Mouse (Mus musculus) right cerebral cortex, adult 18-20 months (tissue): Measurements from ENCODE around the gene Cdc25a.

Experiments
- DNase-seq: peaks from one replicate; pipeline ENCODE4 v3.0.0; 2022; ENCODE audit warnings: mixed read lengths

Cdc25a gene

GRCm38 (mm10) chr9:109939401-109939800 is 64.0 kb downstream of the Cdc25a start:
- no peak for DNase-seq

GRCm38 (mm10) chr9:109942796-109943195 is 67.4 kb downstream of the Cdc25a start:
- no peak for DNase-seq
